Comparison of ENCODE assay signal across 8 mouse cellular contexts in genomic region chr7:66689620-66690360, GRCm38 (mm10). TPM values are rescaled to one million over a fixed set of nuclear protein-coding genes. Genes with fewer than 3 reads are reported as not detected.
DNase-seq lines count a peak whose midpoint lies in the region; ATAC-seq and TF ChIP-seq lines count a peak whose summit lies in the region.

Gene Lins1 (plus strand): TSS chr7:66689889.

- H3K9ac ChIP-seq in CH12.LX (ENCODE audit: insufficient read depth, low read depth): peak within 1 kb of the TSS; percentile 88
- H3K9ac ChIP-seq in forebrain, embryonic 11.5 days (ENCODE audit: low read length): peak within 1 kb of the TSS; percentile 84
- peak within 1 kb of the TSS; percentile 85 for H3K9ac ChIP-seq in heart, embryonic 16.5 days (ENCODE audit: low read length)
- peak within 1 kb of the TSS; percentile 69 for H3K9ac ChIP-seq in liver, embryonic 15.5 days
- peak within 1 kb of the TSS; percentile 87 for H3K9ac ChIP-seq in neural tube, embryonic 12.5 days

- under 1% methylated on average over 52 of the region's 52 CpGs for WGBS in forebrain, embryonic 11.5 days
- WGBS in heart, embryonic 16.5 days: under 1% methylated on average over 52 of the region's 52 CpGs
- under 1% methylated on average over 52 of the region's 52 CpGs for WGBS in liver, embryonic 15.5 days (ENCODE audit: insufficient replicate concordance)
- 0% methylated on average over 52 of the region's 52 CpGs for WGBS in neural tube, embryonic 12.5 days

- H3K4me3 ChIP-seq in CH12.LX (replicated peaks in 1 of 3; ENCODE audit: low read depth in 2 of 3, low read length in 2 of 3, poor library complexity in 1 of 3): peak within 1 kb of the TSS; percentile 69 to 96 (median 86)
- peak within 1 kb of the TSS; percentile 80 for H3K4me3 ChIP-seq in forebrain, embryonic 11.5 days (ENCODE audit: low read depth, low read length)
- H3K4me3 ChIP-seq in heart, embryonic 16.5 days (ENCODE audit: low read length): peak within 1 kb of the TSS; percentile 88
- H3K4me3 ChIP-seq in liver, embryonic 15.5 days (replicated peaks): peak within 1 kb of the TSS; percentile 71
- peak within 1 kb of the TSS; percentile 73 for H3K4me3 ChIP-seq in neural tube, embryonic 12.5 days

- H3K27me3 ChIP-seq in CH12.LX (replicated peaks): no peaks in the 10 kb centered on the region
- no peaks in the 10 kb centered on the region for H3K27me3 ChIP-seq in forebrain, embryonic 11.5 days (ENCODE audit: control insufficient read depth, insufficient read depth, low read length)
- no peaks in the 10 kb centered on the region for H3K27me3 ChIP-seq in heart, embryonic 16.5 days (ENCODE audit: control insufficient read depth, insufficient read depth, low read length)
- no peaks in the 10 kb centered on the region for H3K27me3 ChIP-seq in liver, embryonic 15.5 days
- H3K27me3 ChIP-seq in neural tube, embryonic 12.5 days (replicated peaks): no peaks in the 10 kb centered on the region

- dilution Hi-C loops in CH12.LX (cut with MboI; ENCODE audit: extremely low pct_ligation_motif_present, extremely low pct_unique_long_range_greater_than_20kb, low sequenced_read_pairs): no loop called here

- H3K4me2 ChIP-seq in CH12.LX (ENCODE audit: insufficient read depth, low read depth, poor library complexity, severe bottlenecking): peak within 1 kb of the TSS; percentile 94
- peak within 1 kb of the TSS; percentile 89 for H3K4me2 ChIP-seq in forebrain, embryonic 11.5 days (ENCODE audit: low read depth, low read length, severe bottlenecking)
- H3K4me2 ChIP-seq in heart, embryonic 16.5 days (ENCODE audit: low read depth, low read length): peak within 1 kb of the TSS; percentile 87
- peak within 1 kb of the TSS; percentile 93 for H3K4me2 ChIP-seq in liver, embryonic 15.5 days
- H3K4me2 ChIP-seq in neural tube, embryonic 12.5 days (replicated peaks): peak within 1 kb of the TSS; percentile 97

- peak within 1 kb of the TSS; percentile 34 for H3K27ac ChIP-seq in CH12.LX (ENCODE audit: insufficient read depth, low read depth)
- peak within 1 kb of the TSS; percentile 86 for H3K27ac ChIP-seq in forebrain, embryonic 11.5 days (ENCODE audit: low read depth, low read length)
- H3K27ac ChIP-seq in heart, embryonic 16.5 days (ENCODE audit: low read length): peak within 1 kb of the TSS; percentile 88
- peak within 1 kb of the TSS; percentile 64 for H3K27ac ChIP-seq in liver, embryonic 15.5 days (replicated peaks)
- H3K27ac ChIP-seq in neural tube, embryonic 12.5 days: peak within 1 kb of the TSS; percentile 74; the same call in 1 of the 2 replicates

- in situ Hi-C loops in CH12.LX (cut with MboI; ENCODE audit: low pct_ligation_motif_present, low pct_unique_long_range_greater_than_20kb, low sequenced_read_pairs): no loop called here

- ATAC-seq in forebrain, embryonic 11.5 days (replicated peaks; ENCODE audit: low FRiP score): peak; percentile 98
- peak; percentile 99 for ATAC-seq in heart, embryonic 16.5 days (replicated peaks; ENCODE audit: extremely low read depth, insufficient read depth, low FRiP score)
- ATAC-seq in liver, embryonic 15.5 days (ENCODE audit: insufficient read depth): peak; percentile 97
- peak; percentile 99 for ATAC-seq in neural tube, embryonic 12.5 days (ENCODE audit: low FRiP score, low read depth)

- peaks cover 0 to 18% of the 10 kb centered on the region in 2 experiments for H3K36me3 ChIP-seq in CH12.LX (replicated peaks in 1 of 2; ENCODE audit: control insufficient read depth in 1 of 2, insufficient read depth in 1 of 2, low read length in 1 of 2)
- H3K36me3 ChIP-seq in forebrain, embryonic 11.5 days (ENCODE audit: control insufficient read depth, insufficient read depth, low read length): no peaks in the 10 kb centered on the region
- H3K36me3 ChIP-seq in heart, embryonic 16.5 days (ENCODE audit: control insufficient read depth, insufficient read depth): no peaks in the 10 kb centered on the region
- no peaks in the 10 kb centered on the region for H3K36me3 ChIP-seq in liver, embryonic 15.5 days (replicated peaks)
- H3K36me3 ChIP-seq in neural tube, embryonic 12.5 days: no peaks in the 10 kb centered on the region

- peak in 1 of 2 experiments; percentile 27; a peak in 1 of 4 replicates for TF ChIP-seq CTCF in CH12.LX (conservative IDR thresholded peaks at IDR 0.05 in 1 of 2, IDR thresholded peaks at IDR 0.05 in 1 of 2; ENCODE audit: low read depth in 2 of 2, low read length in 2 of 2)

- peaks cover 0 to 20% of the 10 kb centered on the region in 2 experiments; a peak in 2 of 4 replicates for H3K4me1 ChIP-seq in CH12.LX (ENCODE audit: control insufficient read depth in 1 of 2, insufficient read depth in 2 of 2)
- peaks cover 4% of the 10 kb centered on the region; the same call in 1 of the 2 replicates for H3K4me1 ChIP-seq in forebrain, embryonic 11.5 days (replicated peaks; ENCODE audit: control insufficient read depth, insufficient read depth, low read length)
- H3K4me1 ChIP-seq in heart, embryonic 16.5 days (ENCODE audit: control insufficient read depth, insufficient read depth, low read length): peaks cover 16% of the 10 kb centered on the region
- H3K4me1 ChIP-seq in liver, embryonic 15.5 days (replicated peaks): peaks cover 31% of the 10 kb centered on the region
- H3K4me1 ChIP-seq in neural tube, embryonic 12.5 days: peaks cover 11% of the 10 kb centered on the region

- TF ChIP-seq POLR2A in CH12.LX (IDR thresholded peaks at IDR 0.05; ENCODE audit: low read depth, low read length): peak; percentile 77

- no peak for TF ChIP-seq EP300 in CH12.LX (IDR thresholded peaks at IDR 0.05; ENCODE audit: low read length)

- no peaks in the 10 kb centered on the region for H3K9me3 ChIP-seq in CH12.LX (replicated peaks; ENCODE audit: low read length)
- no peaks in the 10 kb centered on the region for H3K9me3 ChIP-seq in forebrain, embryonic 11.5 days (ENCODE audit: control insufficient read depth, low read length)
- H3K9me3 ChIP-seq in heart, embryonic 16.5 days (replicated peaks; ENCODE audit: control insufficient read depth, low read length): no peaks in the 10 kb centered on the region
- H3K9me3 ChIP-seq in liver, embryonic 15.5 days (replicated peaks): no peaks in the 10 kb centered on the region
- H3K9me3 ChIP-seq in neural tube, embryonic 12.5 days: no peaks in the 10 kb centered on the region

- no peak for TF ChIP-seq RAD21 in CH12.LX (IDR thresholded peaks at IDR 0.05; ENCODE audit: low read depth, low read length)

- H3K79me2 ChIP-seq in CH12.LX (replicated peaks; ENCODE audit: control insufficient read depth, extremely low read depth, insufficient read depth, poor library complexity, severe bottlenecking): peaks cover 3% of the 10 kb centered on the region; the same call in 1 of the 2 replicates

- peak; percentile 99 for DNase-seq in CH12.LX (ENCODE audit: extremely low read depth)
- peak; percentile 97 for DNase-seq in c-Kit-positive CD71-positive TER-119-negative erythroid progenitor cells, embryonic 14.5 days (ENCODE audit: low read depth)
- peak; percentile 99 for DNase-seq in forebrain, embryonic 11.5 days (ENCODE audit: low spot score)
- DNase-seq in kidney, postnatal 36 days: peak; percentile 98 to 100
- DNase-seq in telencephalon, adult 2 months (ENCODE audit: low read depth, low spot score): peak; percentile 100

TF ChIP-seq in CH12.LX, 34 proteins besides CTCF, POLR2A, EP300 and RAD21:
- 0 out of 2 replicates have a peak, but pooled peaks have one; percentile 52 for TF ChIP-seq KAT2A (IDR thresholded peaks at IDR 0.05; ENCODE audit: insufficient replicate concordance, low read length)
- peak; percentile 94 for TF ChIP-seq SIN3A (IDR thresholded peaks at IDR 0.05; ENCODE audit: low read length)
- TF ChIP-seq TCF12 (IDR thresholded peaks at IDR 0.05; ENCODE audit: low read depth, low read length): peak; percentile 30; the same call in 1 of the 2 replicates
- TF ChIP-seq MEF2A (IDR thresholded peaks at IDR 0.05; ENCODE audit: borderline replicate concordance, low read depth, low read length): peak; percentile 14; the same call in 1 of the 2 replicates
- peak; percentile 80 for TF ChIP-seq ELF1 (IDR thresholded peaks at IDR 0.05; ENCODE audit: low read depth, low read length)
- TF ChIP-seq ZKSCAN1 (IDR thresholded peaks at IDR 0.05; ENCODE audit: borderline replicate concordance, low read depth, low read length): no peak
- 0 out of 2 replicates have a peak, but pooled peaks have one; percentile 46 for TF ChIP-seq MYC (IDR thresholded peaks at IDR 0.05; ENCODE audit: low read depth, low read length)
- TF ChIP-seq E2F4 (IDR thresholded peaks at IDR 0.05; ENCODE audit: insufficient replicate concordance, low read depth, low read length): no peak
- no peak for TF ChIP-seq JUND (conservative IDR thresholded peaks at IDR 0.05; ENCODE audit: low read depth, low read length)
- TF ChIP-seq NELFE (IDR thresholded peaks at IDR 0.05; ENCODE audit: low read depth, low read length): peak; percentile 61
- peak; percentile 51; the same call in 1 of the 2 replicates for TF ChIP-seq ZMIZ1 (IDR thresholded peaks at IDR 0.05; ENCODE audit: low read depth, low read length)
- peak; percentile 13; the same call in 1 of the 2 replicates for TF ChIP-seq CHD2 (IDR thresholded peaks at IDR 0.05; ENCODE audit: low read length)
- TF ChIP-seq HCFC1 (IDR thresholded peaks at IDR 0.05; ENCODE audit: low read depth, low read length): peak; percentile 65
- peak; percentile 94 for TF ChIP-seq MXI1 (IDR thresholded peaks at IDR 0.05; ENCODE audit: low read depth, low read length)
- no peak for TF ChIP-seq ETS1 (conservative IDR thresholded peaks at IDR 0.05; ENCODE audit: low read depth, low read length)
- peak; percentile 69 for TF ChIP-seq BHLHE40 (IDR thresholded peaks at IDR 0.05; ENCODE audit: low read depth, low read length)
- peak; percentile 99 for TF ChIP-seq MAZ (IDR thresholded peaks at IDR 0.05; ENCODE audit: low read depth, low read length)
- TF ChIP-seq MAX (IDR thresholded peaks at IDR 0.05; ENCODE audit: low read length): peak; percentile 61; the same call in 1 of the 2 replicates
TF ChIP-seq in CH12.LX: peak in this region for 14.

RNA-seq across cellular contexts. Expression of gene Lins1, which starts in this region (rescaled TPM):
- total RNA-seq in CH12.LX (2012; rRNA removed): 7.8 and 8.3 TPM in 2 replicates
- total RNA-seq in CH12.LX (2014; rRNA removed): 9.6 and 9.8 TPM in 2 replicates
- polyA plus RNA-seq in CH12.LX (2012; ENCODE audit: insufficient read length, low read depth): 12.3 and 15.9 TPM in 2 replicates
- polyA plus RNA-seq in forebrain, embryonic 11.5 days (2014; fragmentation: Nextera tagmentation; extraction: Ambion mirVana): 24.2 and 28.7 TPM in 2 replicates
- polyA plus RNA-seq in heart, embryonic 16.5 days (2015; fragmentation: Nextera tagmentation; extraction: Ambion mirVana): 10.1 and 10.8 TPM in 2 replicates
- 3.2 and 3.7 TPM in 2 replicates for polyA plus RNA-seq in liver, embryonic 15.5 days (2015; fragmentation: Nextera tagmentation; extraction: Ambion mirVana)
- polyA plus RNA-seq in neural tube, embryonic 12.5 days (2016; fragmentation: Nextera tagmentation; extraction: Ambion mirVana): 21.9 and 22.7 TPM in 2 replicates

Comparison
In these comparisons a context has a peak if more than half of its experiments do, and no peak if none do; other contexts are left out.
1. Peak in every context shown above with its lines: DNase-seq, ATAC-seq, H3K4me3 ChIP-seq and H3K27ac ChIP-seq.
2. H3K27ac ChIP-seq: peak in every context shown above with its lines; median percentile 88 in heart, embryonic 16.5 days; 86 in forebrain, embryonic 11.5 days; 74 in neural tube, embryonic 12.5 days; 64 in liver, embryonic 15.5 days; 34 in CH12.LX.